Mouse (Mus musculus): ENCODE measurements around the gene Gpr84.

- TF ChIP-seq CTCF (IDR thresholded peaks at IDR 0.05; ENCODE audit: control insufficient read depth, insufficient read depth, low read length) (no peak), POLR2A (IDR thresholded peaks at IDR 0.05; ENCODE audit: borderline replicate concordance, control insufficient read depth, low read depth, low read length) (no peak)
Measured at GRCm38 (mm10) chr15:103298026-103298425, 12.4 kb downstream of the Gpr84 start.

Data from bone marrow, adult 2 months (tissue).